Mouse (Mus musculus): Measurements from ENCODE around the gene Kansl3.
A peak's percentile ranks its signal among the peaks of the same experiment; 100 is the strongest.

The Kansl3 gene

GRCm38 (mm10) chr1:36321829-36322573 lies 47.0 kb downstream of the Kansl3 start:
- no peak for DNase-seq (ENCODE audit: extremely low read depth, low read depth, low spot score)

- no peak for DNase-seq (ENCODE audit: extremely low read depth, low read depth, low spot score)
Measured at GRCm38 (mm10) chr1:36321164-36321563, 47.8 kb downstream of the Kansl3 start.

GRCm38 (mm10) chr1:36315776-36316100 lies 53.2 kb downstream of the Kansl3 start:
- no peak for DNase-seq (ENCODE audit: extremely low read depth, low read depth, low spot score)

GRCm38 (mm10) chr1:36314959-36315775 lies 53.8 kb downstream of the Kansl3 start:
- DNase-seq (ENCODE audit: extremely low read depth, low read depth, low spot score), result no peak

- no peak for DNase-seq (ENCODE audit: extremely low read depth, low read depth, low spot score)
Measured at GRCm38 (mm10) chr1:36309498-36309901, 59.5 kb downstream of the Kansl3 start.

DNA sequence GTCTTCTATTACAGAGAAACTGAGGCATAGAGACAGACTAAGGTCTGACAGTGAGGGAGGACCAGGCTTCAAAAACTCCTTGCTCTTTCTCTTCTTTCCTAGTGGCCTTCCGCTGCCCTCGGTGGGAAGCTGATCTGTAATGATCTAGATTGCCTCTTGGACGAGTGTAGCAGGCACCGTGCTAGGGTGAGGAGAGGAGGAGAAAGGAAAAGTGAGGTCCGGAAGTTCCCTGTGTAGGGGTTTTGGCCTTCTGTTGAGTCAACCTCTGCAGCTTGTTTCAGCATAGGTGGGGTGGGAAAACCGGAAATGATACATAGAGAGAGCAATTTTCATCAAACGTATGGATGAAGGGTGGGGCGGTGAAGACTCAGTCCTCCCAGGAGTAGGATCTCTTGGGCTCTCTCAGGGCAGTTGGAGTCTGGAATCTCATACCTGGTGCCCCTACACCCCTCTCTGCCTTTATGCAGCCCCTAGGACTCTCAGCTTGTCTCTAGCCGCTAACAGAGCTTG lies 60.0 kb downstream of the Kansl3 start:
- no peak for DNase-seq (ENCODE audit: extremely low read depth, low read depth, low spot score)

- no peak for DNase-seq (ENCODE audit: extremely low read depth, low read depth, low spot score)
Measured at GRCm38 (mm10) chr1:36308451-36308901, 60.5 kb downstream of the Kansl3 start.

- DNase-seq (ENCODE audit: extremely low read depth, low read depth, low spot score), result no peak
Measured at GRCm38 (mm10) chr1:36307495-36308280, 61.3 kb downstream of the Kansl3 start, which contains the start of gene Arid5a. Gene Arid5a, plus strand, starts transcription at chr1:36307733.

- no peak for DNase-seq (ENCODE audit: extremely low read depth, low read depth, low spot score)
Measured at GRCm38 (mm10) chr1:36307121-36307494, 61.9 kb downstream of the Kansl3 start.

DNA sequence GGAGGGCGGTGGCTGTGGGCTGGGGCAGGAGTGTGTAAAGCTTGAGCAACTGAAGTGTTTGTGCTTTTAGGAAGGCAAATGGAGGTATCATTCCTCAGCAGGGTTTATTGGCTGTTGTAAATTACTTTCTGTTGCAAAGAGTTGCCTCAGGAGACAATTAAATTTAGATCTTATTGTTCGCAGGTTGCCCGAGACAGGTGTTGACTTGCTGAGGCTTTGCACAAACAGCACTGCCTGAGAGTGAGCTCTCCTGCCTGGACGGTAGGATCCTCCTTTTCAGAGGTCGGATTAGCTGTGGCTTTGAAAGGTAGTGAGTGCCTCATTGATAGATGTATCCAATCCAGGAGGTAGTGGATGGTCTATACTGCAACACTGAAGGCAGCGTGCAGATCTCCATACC lies 62.9 kb downstream of the Kansl3 start:
- peak; percentile 84 for DNase-seq (ENCODE audit: extremely low read depth, low read depth, low spot score)

DNA sequence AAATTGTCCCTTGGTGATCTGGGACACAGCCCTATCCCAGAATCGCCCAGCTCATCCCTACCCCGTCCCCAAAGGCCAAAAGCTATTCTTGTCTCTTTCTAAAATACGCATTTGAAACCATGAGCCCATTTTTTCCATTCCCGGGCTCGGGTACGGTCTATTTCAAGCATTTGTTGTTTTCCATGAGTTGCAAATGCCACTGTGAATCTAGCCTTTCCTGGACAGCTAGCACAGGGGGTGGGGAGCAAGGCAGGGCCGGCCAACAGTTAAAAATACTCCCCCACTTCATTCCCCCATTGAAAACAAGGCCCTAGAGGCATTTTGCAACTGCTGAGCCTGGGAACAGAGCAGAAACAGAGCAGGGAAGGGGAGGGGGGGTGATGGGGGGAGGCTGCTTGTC lies 64.2 kb downstream of the Kansl3 start:
- no peak for DNase-seq (ENCODE audit: extremely low read depth, low read depth, low spot score)

DNA sequence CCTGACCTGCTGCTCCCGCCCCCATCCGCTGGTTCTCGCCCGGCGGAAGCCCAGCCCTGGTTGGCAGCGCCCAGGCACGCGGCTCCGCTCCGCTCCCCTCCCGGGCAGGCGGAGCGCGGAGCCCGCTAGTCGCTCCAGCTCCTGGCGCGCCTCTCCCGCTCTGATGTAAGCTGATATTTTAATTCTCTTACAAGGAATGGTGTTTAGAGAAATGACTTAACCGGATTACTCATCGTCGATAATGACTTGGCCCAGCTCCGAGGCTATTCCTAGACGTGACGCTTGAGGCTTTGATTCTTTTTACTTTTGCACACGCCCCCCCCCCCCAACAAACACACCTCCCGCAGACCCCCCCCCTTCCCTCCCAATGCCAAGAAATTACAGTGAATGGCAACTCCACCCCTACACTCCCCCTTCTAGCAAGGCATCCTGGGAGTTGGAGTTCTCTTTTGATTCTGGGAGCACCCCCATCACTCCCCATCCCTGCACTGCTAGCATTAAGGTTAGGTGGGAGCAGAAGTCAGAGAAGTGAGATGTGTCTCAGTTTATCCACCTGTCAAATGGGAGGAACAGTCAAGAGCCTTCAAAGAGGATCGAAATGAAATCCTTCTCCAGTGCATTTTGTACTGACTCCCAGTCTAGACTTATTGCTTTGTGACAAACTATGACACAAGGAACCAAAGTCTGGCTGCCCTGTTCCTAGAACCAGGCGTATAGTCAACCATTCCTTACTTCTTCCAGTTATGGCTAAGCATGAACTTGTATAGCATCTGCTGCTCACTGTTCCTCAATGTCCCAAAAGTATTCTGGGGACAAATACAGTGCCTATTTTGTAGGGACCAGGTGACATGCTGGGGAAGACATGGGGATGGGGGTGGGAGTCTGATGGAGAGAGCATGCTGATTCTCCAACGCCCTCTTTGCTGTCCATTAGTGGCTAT lies 65.3 kb downstream of the Kansl3 start:
- no peak for DNase-seq (ENCODE audit: extremely low read depth, low read depth, low spot score)

DNA sequence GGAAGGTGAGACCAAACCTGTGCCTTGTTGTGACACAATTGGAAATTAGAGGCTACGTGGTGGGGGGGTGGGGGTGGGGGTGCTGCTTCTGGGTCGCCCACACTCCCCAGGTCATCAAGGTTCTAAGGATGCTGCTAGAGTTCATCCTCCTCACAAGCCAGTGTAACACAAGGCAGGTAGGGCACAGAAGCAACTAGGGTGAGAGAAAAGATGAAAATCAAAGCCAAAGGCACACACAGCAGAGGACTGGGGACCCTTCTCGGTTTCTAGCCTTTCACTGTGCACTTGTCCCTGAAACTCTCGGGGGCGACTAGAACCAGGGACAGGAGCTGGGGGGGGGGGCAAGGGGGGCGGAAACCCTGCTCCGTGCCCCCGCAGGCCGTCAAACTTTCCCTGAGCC lies 66.0 kb downstream of the Kansl3 start:
- DNase-seq (ENCODE audit: extremely low read depth, low read depth, low spot score), result no peak

DNA sequence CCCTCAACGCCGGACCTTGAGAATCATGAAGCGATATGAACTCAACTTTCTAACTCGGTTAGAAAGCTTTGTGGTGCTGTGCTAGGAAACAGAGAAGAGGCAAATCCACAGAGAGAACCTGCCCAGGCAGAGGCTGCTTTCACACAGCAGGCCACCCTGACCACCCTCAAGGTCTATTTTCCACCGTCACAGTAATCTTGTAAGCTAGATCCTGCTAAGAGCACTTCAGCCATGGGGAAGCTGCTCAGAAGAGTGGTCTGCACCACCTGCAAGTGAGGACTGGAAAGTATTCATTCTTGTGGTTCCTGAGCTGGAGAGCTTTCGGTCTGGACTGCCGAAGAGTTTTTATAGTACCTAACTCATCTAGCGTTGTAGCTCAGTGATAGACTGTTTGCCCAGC lies 66.7 kb downstream of the Kansl3 start:
- no peak for DNase-seq (ENCODE audit: extremely low read depth, low read depth, low spot score)

GRCm38 (mm10) chr1:36300486-36300885 lies 68.5 kb downstream of the Kansl3 start:
- no peak for DNase-seq (ENCODE audit: extremely low read depth, low read depth, low spot score)

DNA sequence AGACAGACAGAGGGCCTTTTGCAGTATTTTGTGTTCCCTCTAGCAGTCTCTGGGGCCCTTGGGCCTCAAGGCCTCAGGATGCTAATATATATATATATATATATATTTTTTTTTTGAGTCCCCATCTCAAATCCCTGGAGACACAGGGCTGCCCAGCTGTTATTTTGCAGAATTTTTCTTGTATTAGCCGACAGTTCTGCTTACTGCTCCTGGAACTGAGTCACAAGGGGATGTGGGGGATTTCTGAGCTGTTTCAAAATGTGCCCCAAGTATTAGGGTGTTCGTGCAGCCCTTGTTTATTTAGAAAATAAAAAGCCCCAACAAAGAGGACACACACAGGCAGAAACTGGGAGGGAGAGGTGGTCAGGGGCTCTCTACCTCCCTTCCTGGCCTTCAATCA lies 69.3 kb downstream of the Kansl3 start:
- no peak for DNase-seq (ENCODE audit: extremely low read depth, low read depth, low spot score)

- DNase-seq (ENCODE audit: extremely low read depth, low read depth, low spot score), result no peak
Measured at GRCm38 (mm10) chr1:36299126-36299525, 69.9 kb downstream of the Kansl3 start.

DNA sequence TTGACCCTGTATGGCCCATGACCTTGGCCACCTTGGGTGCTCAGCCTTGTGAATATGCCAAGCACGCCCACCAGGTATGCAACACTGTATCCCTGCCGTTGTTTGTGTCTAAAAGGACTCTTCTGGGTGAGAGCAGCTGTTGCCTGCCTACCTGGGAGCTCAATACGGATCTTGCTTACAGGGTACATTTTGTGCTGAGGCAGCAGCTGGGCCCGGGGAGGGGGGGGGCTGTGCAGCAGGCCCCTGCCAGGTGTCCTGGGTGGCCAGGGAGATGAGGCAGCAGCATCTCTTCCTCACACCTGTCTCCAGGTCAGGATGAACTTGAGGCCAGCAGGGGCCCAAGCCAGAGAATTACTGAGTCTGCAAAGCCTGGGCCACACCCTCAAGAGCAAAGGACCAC lies 70.9 kb downstream of the Kansl3 start:
- DNase-seq (ENCODE audit: extremely low read depth, low read depth, low spot score), result no peak

GRCm38 (mm10) chr1:36296466-36297149 lies 72.4 kb downstream of the Kansl3 start:
- DNase-seq (ENCODE audit: extremely low read depth, low read depth, low spot score), result no peak

GRCm38 (mm10) chr1:36294402-36294801 lies 74.6 kb downstream of the Kansl3 start:
- no peak for DNase-seq (ENCODE audit: extremely low read depth, low read depth, low spot score)
